Mouse (Mus musculus): ENCODE results near the gene Ankrd23. TPM values are rescaled to one million over a fixed set of nuclear protein-coding genes. Genes with fewer than 3 reads are reported as not detected.
"Not testable (repeated sequence)": the region's sequence is repeated elsewhere in the genome, so short reads cannot be mapped to it uniquely, and the experiment has no call there.

Ankrd23 gene
- polyA plus RNA-seq (2012; rRNA removed) = 18.1 and 19.8 TPM in 2 replicates

DNA sequence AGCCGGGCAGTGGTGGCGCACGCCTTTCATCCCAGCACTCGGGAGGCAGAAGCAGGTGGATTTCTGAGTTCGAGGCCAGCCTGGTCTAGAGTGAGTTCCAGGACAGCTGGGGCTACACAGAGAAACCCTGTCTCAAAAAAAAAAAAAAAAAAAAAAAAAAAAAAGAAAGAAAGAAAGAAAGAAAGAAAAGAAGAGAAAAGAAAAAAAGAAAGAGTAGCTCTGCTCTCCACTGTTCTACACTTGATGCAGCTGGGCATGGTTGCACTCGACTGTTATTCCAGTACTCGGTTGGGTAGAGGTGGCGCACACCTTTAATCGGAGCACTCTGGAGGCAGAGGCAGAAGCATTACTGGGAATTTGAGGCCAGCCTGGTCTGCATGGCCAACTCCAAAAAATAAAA, at the start of gene Ankrd23:
Gene Ankrd23 (minus strand): TSS at position 101 of the 400 bp plus-strand sequence.
- DNase-seq (ENCODE audit: low read depth) = not testable (repeated sequence)

DNA sequence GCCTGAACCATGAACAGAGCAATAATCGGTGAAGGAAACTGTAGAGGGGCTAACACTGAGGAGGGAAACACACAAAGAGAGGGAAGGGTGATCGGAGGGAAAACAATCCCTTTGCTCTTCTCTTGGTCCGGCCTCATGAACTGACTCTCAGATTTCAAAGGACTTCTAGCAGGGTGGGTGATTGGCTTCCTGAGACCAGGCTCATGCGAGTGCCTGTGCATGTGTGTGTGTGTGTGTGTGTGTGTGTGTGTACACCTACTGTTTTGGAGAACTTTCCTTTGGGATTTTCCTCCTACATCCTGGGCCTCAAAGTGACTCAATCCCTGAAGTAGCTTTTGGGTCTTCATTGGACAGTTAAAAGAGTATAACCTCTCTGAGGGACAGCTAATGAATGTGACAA, 49.6 kb upstream of the Ankrd23 start:
- no peak for TF ChIP-seq CTCF (IDR thresholded peaks at IDR 0.05; ENCODE audit: borderline replicate concordance, extremely low read depth, insufficient read depth, insufficient read length)
- no peak for TF ChIP-seq POLR2A (IDR thresholded peaks at IDR 0.05; ENCODE audit: borderline replicate concordance, extremely low read depth, insufficient read depth, insufficient read length, poor library complexity, severe bottlenecking)
- DNase-seq (ENCODE audit: low read depth) = no peak

DNA sequence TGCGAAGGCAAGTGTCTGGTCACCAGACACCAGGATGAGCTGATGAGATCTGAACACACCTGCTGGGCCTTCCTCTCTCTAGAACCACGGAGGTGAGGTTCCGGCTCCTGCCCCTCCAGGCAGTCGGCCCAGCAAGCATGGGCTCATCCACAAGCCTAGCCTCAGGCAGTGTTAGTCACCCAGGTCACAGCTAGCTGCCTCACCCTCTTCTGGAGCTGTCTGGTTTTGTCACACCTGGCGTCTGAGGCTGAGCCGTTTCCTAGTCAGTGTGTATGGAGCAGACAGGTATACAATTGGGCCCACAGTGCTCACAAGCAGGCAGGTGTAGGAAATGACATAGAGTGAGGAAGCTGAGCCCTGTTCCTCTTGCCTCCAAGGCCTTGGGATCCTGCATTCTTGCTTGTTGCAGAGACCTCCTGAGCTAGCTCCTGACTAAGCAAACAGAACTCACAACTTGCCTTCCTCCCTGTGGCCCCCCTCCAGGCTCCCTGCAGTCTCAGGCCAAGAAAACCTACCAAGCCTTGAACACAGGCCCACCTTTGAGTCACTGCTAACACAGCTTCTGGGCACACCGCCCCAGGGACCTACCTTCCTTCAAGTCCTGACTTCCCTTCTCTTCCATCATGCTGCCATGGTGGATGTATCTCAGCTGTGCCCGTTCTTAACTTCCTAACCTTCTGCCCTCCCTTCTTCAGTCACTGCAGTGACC, 46.9 kb upstream of the Ankrd23 start:
- TF ChIP-seq POLR2A (IDR thresholded peaks at IDR 0.05; ENCODE audit: borderline replicate concordance, extremely low read depth, insufficient read depth, insufficient read length, poor library complexity, severe bottlenecking) (no peak), CTCF (IDR thresholded peaks at IDR 0.05; ENCODE audit: borderline replicate concordance, extremely low read depth, insufficient read depth, insufficient read length) (no peak)
- DNase-seq (ENCODE audit: low read depth) = no peak

DNA sequence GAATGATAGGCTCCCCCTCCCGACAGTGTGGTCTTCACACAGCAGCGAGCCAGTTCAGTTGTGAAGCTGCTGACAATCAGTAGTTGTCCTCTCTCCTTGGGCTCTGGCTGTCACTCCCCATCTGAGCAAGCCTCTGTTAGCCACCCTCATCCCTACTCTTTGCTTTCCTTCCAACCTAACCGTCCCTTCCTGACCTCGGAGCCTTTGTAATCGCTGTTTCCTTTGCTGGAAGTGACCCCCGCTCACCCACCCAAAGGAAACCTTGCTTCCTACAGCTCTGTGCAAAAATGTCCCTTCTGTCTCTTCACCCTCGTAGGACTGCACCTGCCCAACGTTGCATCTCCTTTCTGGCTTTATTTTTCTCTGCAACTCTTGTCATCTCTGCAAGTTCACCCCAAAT, 45.5 kb upstream of the Ankrd23 start:
- no peak for TF ChIP-seq POLR2A (IDR thresholded peaks at IDR 0.05; ENCODE audit: borderline replicate concordance, extremely low read depth, insufficient read depth, insufficient read length, poor library complexity, severe bottlenecking)
- no peak for TF ChIP-seq CTCF (IDR thresholded peaks at IDR 0.05; ENCODE audit: borderline replicate concordance, extremely low read depth, insufficient read depth, insufficient read length)
- DNase-seq (ENCODE audit: low read depth) = no peak

DNA sequence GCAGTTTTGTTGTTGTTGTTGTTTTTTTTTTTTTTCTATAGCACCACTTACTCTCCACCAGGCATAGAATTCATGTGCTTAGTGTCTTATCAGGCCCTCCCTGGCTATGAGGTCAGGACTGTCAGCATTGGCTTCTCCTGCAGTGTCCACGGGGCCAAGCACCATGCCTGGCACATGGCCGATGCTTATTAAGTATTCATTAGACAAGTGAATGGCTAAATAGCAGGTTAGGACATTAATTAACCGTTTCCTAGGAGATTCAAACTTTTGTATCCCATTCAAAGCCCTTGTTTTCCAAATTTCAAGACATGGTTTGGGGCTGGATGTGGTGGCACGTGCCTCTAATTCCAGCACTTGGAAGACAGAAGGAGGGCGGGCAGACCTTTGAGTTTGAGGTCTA, 44.6 kb upstream of the Ankrd23 start:
- TF ChIP-seq POLR2A (IDR thresholded peaks at IDR 0.05; ENCODE audit: borderline replicate concordance, extremely low read depth, insufficient read depth, insufficient read length, poor library complexity, severe bottlenecking) (no peak), CTCF (IDR thresholded peaks at IDR 0.05; ENCODE audit: borderline replicate concordance, extremely low read depth, insufficient read depth, insufficient read length) (no peak)
- peak; percentile 71 for DNase-seq (ENCODE audit: low read depth)

DNA sequence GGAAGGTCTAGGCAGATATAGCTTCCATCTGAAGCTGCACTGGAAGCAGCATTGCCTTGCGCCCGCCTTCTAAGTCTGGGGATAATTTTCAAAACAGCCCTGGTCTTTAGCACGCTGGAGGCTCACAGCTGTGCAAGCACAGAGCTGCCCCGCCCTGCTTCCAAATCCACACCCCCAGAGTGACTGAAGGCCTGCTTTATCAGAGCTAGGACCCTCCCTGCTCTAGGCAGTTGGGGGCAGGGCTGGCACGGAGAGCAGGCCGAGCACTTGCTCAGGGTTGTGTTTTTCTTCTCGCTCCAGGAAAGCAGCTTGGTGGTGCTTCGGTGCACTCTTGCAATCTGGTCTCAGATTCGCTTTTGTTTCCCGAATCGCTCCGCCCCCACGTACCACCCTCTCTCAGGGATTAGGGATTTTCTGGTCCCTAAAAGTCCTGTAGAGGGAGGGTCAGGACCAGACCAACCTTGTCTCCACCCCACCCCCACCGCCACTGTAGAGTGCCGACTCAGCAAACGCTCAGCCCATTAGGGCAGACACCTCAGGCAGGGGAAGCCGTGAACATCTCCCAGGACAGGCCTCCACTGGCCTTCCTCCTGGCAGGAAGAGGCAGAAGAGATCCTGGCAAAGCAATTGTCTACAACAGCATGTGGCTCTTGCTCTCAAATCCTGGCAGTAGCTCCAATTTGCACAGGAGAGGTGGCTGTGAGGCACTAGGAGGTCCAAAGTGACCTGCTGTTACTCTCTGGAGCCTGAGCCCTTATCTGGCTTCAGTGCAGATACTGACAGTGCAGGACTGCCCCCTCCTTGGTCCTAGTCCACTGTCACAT, 43.9 kb upstream of the Ankrd23 start:
- no peak for TF ChIP-seq CTCF (IDR thresholded peaks at IDR 0.05; ENCODE audit: borderline replicate concordance, extremely low read depth, insufficient read depth, insufficient read length)
- no peak for TF ChIP-seq POLR2A (IDR thresholded peaks at IDR 0.05; ENCODE audit: borderline replicate concordance, extremely low read depth, insufficient read depth, insufficient read length, poor library complexity, severe bottlenecking)
- DNase-seq (ENCODE audit: low read depth) = peak; percentile 86

DNA sequence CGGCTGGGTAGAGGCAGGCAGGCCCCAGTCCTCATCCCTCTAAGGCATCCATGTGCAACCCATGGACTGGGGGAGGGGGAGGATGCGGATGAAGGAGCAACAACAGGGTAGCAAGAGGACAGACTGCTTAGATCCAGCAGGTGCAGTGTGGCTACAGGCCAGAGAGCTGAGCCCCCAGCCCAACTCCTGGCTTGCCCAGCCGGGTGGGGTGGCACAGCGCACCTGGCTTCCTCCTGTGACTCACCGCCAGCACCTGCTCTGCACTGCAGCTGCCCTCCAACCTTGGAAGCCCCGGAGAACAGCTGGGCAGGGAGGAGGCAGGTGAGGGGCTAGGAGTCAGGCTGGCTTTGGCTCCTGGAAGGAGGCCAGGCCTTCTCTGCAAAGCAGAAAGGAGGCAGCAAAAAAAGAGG, 43.3 kb upstream of the Ankrd23 start:
- DNase-seq (ENCODE audit: low read depth) = no peak
- TF ChIP-seq POLR2A (IDR thresholded peaks at IDR 0.05; ENCODE audit: borderline replicate concordance, extremely low read depth, insufficient read depth, insufficient read length, poor library complexity, severe bottlenecking) (no peak), CTCF (IDR thresholded peaks at IDR 0.05; ENCODE audit: borderline replicate concordance, extremely low read depth, insufficient read depth, insufficient read length) (no peak)

DNA sequence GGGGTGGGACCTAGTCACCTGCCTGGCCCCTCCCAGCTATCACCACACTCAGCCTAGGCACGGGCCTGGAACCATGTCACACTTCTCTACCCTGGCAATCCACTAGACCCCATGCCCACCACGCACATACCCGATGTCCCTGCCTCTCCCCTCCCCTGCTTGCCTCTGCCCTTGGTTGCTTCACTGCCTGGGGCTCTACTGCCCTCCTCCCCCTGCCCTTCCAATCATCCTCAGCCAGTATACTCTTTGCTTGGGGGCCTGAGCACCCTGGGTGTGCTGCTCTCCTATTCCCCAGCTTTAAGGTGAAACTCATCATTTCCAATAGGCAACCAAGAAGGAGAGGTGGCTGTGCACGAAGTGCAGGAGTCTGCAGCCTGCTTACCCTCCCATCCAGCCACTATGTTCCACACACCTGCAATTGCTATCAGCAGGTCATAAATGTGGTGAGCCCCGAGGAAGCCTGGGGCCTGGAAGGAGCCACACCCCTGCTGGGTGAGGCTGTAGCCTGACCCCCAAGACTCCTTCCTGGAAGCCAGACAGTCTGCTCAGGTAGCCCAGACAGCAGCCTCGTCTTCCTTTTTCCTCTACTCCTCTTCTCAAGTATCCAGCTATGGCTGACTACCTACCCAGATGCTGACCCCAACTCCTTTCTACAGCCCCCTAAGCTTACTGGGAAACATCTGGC, 40.5 kb upstream of the Ankrd23 start:
- TF ChIP-seq POLR2A (IDR thresholded peaks at IDR 0.05; ENCODE audit: borderline replicate concordance, extremely low read depth, insufficient read depth, insufficient read length, poor library complexity, severe bottlenecking) = no peak
- TF ChIP-seq CTCF (IDR thresholded peaks at IDR 0.05; ENCODE audit: borderline replicate concordance, extremely low read depth, insufficient read depth, insufficient read length) = no peak
- DNase-seq (ENCODE audit: low read depth) = no peak

DNA sequence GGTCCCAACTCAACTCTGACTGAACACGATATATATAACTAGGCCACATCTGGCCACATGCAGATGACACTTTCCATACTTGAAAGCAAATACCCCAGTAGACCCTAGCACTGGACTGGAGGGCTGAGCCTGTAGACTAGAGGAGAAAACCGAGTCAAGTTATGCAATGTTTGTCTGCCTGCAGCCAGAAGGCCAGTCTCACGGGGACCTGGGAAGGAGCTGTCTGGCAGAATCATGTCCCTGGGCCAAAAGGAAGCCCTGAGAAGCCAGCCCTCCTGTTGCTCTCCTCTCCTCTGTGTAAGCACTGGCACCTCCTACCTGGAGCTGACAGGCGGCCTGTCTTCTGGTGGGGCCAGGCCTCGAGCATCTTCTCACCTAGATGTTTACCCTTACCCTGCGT, 38.7 kb upstream of the Ankrd23 start:
- no peak for DNase-seq (ENCODE audit: low read depth)
- TF ChIP-seq CTCF (IDR thresholded peaks at IDR 0.05; ENCODE audit: borderline replicate concordance, extremely low read depth, insufficient read depth, insufficient read length) (no peak), POLR2A (IDR thresholded peaks at IDR 0.05; ENCODE audit: borderline replicate concordance, extremely low read depth, insufficient read depth, insufficient read length, poor library complexity, severe bottlenecking) (no peak)

DNA sequence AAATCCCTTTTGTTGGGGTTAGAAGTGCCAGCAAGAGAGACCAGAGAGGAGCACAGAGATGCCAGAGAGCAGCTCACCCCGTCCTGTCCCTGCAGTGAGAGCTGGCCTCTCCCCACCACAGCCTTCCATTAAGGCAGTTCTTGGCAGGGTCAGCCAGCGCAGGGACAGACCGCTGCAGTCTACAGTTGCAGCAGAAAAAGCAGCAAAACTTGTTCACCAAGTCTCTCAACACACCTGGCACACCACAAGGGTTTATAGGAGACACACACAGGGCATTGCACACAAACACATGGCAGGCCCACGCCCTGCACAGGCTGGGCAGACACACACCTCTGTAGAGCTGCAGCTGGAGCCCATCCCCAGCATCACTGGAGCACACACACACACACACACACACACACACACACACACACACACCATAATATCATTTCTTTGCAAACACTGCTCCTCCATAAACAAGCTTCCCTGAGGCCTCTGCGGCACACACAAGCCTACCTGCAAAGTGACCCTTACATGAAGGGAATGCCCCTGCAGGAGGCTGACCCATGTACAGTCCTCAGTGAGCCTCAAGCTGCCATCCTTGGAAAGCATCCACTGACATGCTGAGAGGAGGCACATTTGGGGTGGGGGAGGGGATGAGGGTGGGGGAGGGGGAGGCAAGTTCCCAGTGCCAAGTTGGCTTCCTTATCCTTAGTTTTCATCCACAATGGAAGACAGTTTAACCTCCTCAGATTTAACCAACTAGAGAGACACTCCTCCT, 37.7 kb upstream of the Ankrd23 start:
- no peak for DNase-seq (ENCODE audit: low read depth)
- no peak for TF ChIP-seq CTCF (IDR thresholded peaks at IDR 0.05; ENCODE audit: borderline replicate concordance, extremely low read depth, insufficient read depth, insufficient read length)
- TF ChIP-seq POLR2A (IDR thresholded peaks at IDR 0.05; ENCODE audit: borderline replicate concordance, extremely low read depth, insufficient read depth, insufficient read length, poor library complexity, severe bottlenecking) = no peak

DNA sequence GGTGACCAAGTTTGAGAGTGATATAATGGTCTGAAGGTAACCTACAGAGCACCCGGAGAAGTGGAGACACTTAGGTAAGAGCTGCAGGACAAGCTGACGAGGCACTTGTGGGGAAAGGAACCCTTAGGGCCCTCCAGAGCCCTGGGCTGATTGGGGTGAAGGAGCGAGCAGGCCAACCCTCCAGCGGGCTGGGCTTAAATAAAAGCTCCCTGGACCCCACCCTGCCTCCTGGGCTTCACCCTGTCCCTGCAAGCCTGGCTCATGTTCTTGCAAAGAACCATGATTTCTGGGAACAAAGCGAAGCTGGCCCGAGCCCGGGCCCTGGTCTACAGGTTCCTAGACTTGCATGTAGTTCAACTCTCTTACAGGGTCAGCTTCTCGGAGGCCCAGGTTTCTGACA, 36.8 kb upstream of the Ankrd23 start:
- TF ChIP-seq POLR2A (IDR thresholded peaks at IDR 0.05; ENCODE audit: borderline replicate concordance, extremely low read depth, insufficient read depth, insufficient read length, poor library complexity, severe bottlenecking) = no peak
- no peak for DNase-seq (ENCODE audit: low read depth)
